Mouse (Mus musculus) heart, embryonic 12.5 days (tissue): Measurements from ENCODE around the gene Cnr2. TPM values are rescaled to one million over a fixed set of nuclear protein-coding genes. Genes with fewer than 3 reads are reported as not detected.
A peak's percentile ranks its signal among the peaks of the same experiment; 100 is the strongest.

ENCODE experiments used
- ATAC-seq: fragments of 200-750 bp; cut with Nextera tagmentation; 2 replicates; pipeline ENCODE4 v1.8.0; 2017; ENCODE audit warnings: moderate TSS enrichment, moderate library complexity; ENCODE audit not compliant: insufficient number of reproducible peaks, low FRiP score
- H3K27ac ChIP-seq: fragments of 300-500 bp; sonication (generic); 2 replicates; pipeline ENCODE4 v1.5.1; 2016; ENCODE audit warnings: mild to moderate bottlenecking, moderate library complexity; ENCODE audit not compliant: poor library complexity, severe bottlenecking
- H3K27me3 ChIP-seq: fragments of 300-500 bp; sonication (generic); replicated peaks from 2 replicates; pipeline ENCODE4 v1.6.1; 2016; ENCODE audit warnings: mild to moderate bottlenecking, moderate library complexity
- H3K36me3 ChIP-seq: fragments of 300-500 bp; sonication (generic); 2 replicates; pipeline ENCODE4 v1.6.1; 2016; ENCODE audit warnings: mild to moderate bottlenecking, moderate library complexity
- H3K4me1 ChIP-seq: fragments of 300-500 bp; sonication (generic); replicated peaks from 2 replicates; pipeline ENCODE4 v1.6.1; 2016; ENCODE audit warnings: mild to moderate bottlenecking
- H3K4me2 ChIP-seq: fragments of 300-500 bp; sonication (generic); 2 replicates; pipeline ENCODE4 v1.6.1; 2016; ENCODE audit warnings: mild to moderate bottlenecking, moderate library complexity
- H3K4me3 ChIP-seq: fragments of 300-500 bp; sonication (generic); 2 replicates; pipeline ENCODE4 v1.5.1; 2016; ENCODE audit warnings: mild to moderate bottlenecking
- H3K9ac ChIP-seq: fragments of 300-500 bp; sonication (generic); 2 replicates; pipeline ENCODE4 v1.6.1; 2016; ENCODE audit warnings: mild to moderate bottlenecking, moderate library complexity
- H3K9me3 ChIP-seq: fragments of 300-500 bp; sonication (generic); replicated peaks from 2 replicates; pipeline ENCODE4 v1.6.1; 2016; ENCODE audit warnings: mild to moderate bottlenecking, moderate library complexity
- WGBS: fragments of 180-500 bp; shearing (Covaris S2); methylation state at CpG from one replicate; pipeline ENCODE4 v1.1.7; 2016; 5-methylcytosine and 5-hydroxymethylcytosine counted together
- polyA plus RNA-seq: library from polyadenylated mRNA; unstranded; fragments of >200 nt; fragmentation: Nextera tagmentation; extraction: Ambion mirVana; gene quantifications from 2 replicates; pipeline ENCODE4 v1.2.1, GENCODE M21; 2016

The Cnr2 gene
- polyA plus RNA-seq, 1 experiment from 2014 or later, result 0.70 TPM

- no peaks in the 10 kb centered on the region for H3K36me3 ChIP-seq
- 74% methylated on average over 7 of the region's 7 CpGs for WGBS
- no peaks in the 10 kb centered on the region; the same call in 1 of the 2 replicates for H3K27me3 ChIP-seq
- no peak overlapping the region for H3K4me2 ChIP-seq
- H3K4me1 ChIP-seq, result peaks cover 6% of the 10 kb centered on the region
- no peak overlapping the region for H3K27ac ChIP-seq
- no peak overlapping the region for H3K4me3 ChIP-seq
- no peaks in the 10 kb centered on the region; the same call in 1 of the 2 replicates for H3K9me3 ChIP-seq
- no peak for ATAC-seq
- no peak overlapping the region for H3K9ac ChIP-seq
Measured at GRCm38 (mm10) chr4:135889146-135889883, 5.9 kb upstream of the Cnr2 start.

GRCm38 (mm10) chr4:135889884-135890283 lies 5.3 kb upstream of the Cnr2 start:
- 4% methylated on average over 4 of the region's 4 CpGs for WGBS
- Histone ChIP-seq H3K36me3 (no peaks in the 10 kb centered on the region), H3K4me2 (no peak overlapping the region), H3K4me1 (peaks cover 7% of the 10 kb centered on the region), H3K4me3 (no peak overlapping the region), H3K27me3 (no peaks in the 10 kb centered on the region; the same call in 1 of the 2 replicates), H3K27ac (no peak overlapping the region), H3K9me3 (no peaks in the 10 kb centered on the region; the same call in 1 of the 2 replicates), H3K9ac (no peak overlapping the region)
- peak; percentile 68; the same call in 1 of the 2 replicates for ATAC-seq

GRCm38 (mm10) chr4:135891539-135891938 lies 3.7 kb upstream of the Cnr2 start:
- H3K36me3 ChIP-seq, result no peaks in the 10 kb centered on the region
- ATAC-seq, result no peak
- no peak overlapping the region for H3K27ac ChIP-seq
- no peak overlapping the region for H3K9ac ChIP-seq
- no peak overlapping the region for H3K4me3 ChIP-seq
- H3K27me3 ChIP-seq, result no peaks in the 10 kb centered on the region; the same call in 1 of the 2 replicates
- peaks cover 15% of the 10 kb centered on the region for H3K4me1 ChIP-seq
- 90% methylated on average over 2 of the region's 2 CpGs for WGBS
- no peak overlapping the region for H3K4me2 ChIP-seq
- H3K9me3 ChIP-seq, result no peaks in the 10 kb centered on the region; the same call in 1 of the 2 replicates

- Histone ChIP-seq H3K4me1 (peaks cover 15% of the 10 kb centered on the region), H3K9me3 (no peaks in the 10 kb centered on the region; the same call in 1 of the 2 replicates), H3K4me3 (no peak overlapping the region), H3K36me3 (no peaks in the 10 kb centered on the region), H3K27me3 (no peaks in the 10 kb centered on the region; the same call in 1 of the 2 replicates), H3K9ac (no peak overlapping the region), H3K27ac (no peak overlapping the region), H3K4me2 (no peak overlapping the region)
- 16% methylated on average over 4 of the region's 4 CpGs for WGBS
- ATAC-seq, result peak; percentile 16; the same call in 1 of the 2 replicates
Measured at GRCm38 (mm10) chr4:135892884-135893283, 2.3 kb upstream of the Cnr2 start.

GRCm38 (mm10) chr4:135896157-135896556 lies 963 bp downstream of the Cnr2 start:
- Histone ChIP-seq H3K9me3 (no peaks in the 10 kb centered on the region; the same call in 1 of the 2 replicates), H3K9ac (no peak overlapping the region), H3K4me2 (no peak overlapping the region), H3K36me3 (no peaks in the 10 kb centered on the region), H3K27ac (no peak overlapping the region), H3K27me3 (no peaks in the 10 kb centered on the region; the same call in 1 of the 2 replicates), H3K4me3 (no peak overlapping the region), H3K4me1 (peaks cover 23% of the 10 kb centered on the region)
- no peak for ATAC-seq
- WGBS, result 70% methylated on average over 6 of the region's 6 CpGs

GRCm38 (mm10) chr4:135898380-135899049 lies 3.3 kb downstream of the Cnr2 start:
- Histone ChIP-seq H3K4me2 (peak overlapping the region; percentile 32; the same call in 1 of the 2 replicates), H3K9ac (0 out of 2 replicates have a peak overlapping the region, but pooled peaks have one; percentile 36), H3K4me1 (peaks cover 17% of the 10 kb centered on the region), H3K36me3 (no peaks in the 10 kb centered on the region), H3K27me3 (no peaks in the 10 kb centered on the region; the same call in 1 of the 2 replicates), H3K4me3 (no peak overlapping the region), H3K9me3 (no peaks in the 10 kb centered on the region; the same call in 1 of the 2 replicates), H3K27ac (peak overlapping the region; percentile 11)
- peak; percentile 82 for ATAC-seq
- WGBS, result 24% methylated on average over 9 of the region's 9 CpGs

GRCm38 (mm10) chr4:135899050-135899448 lies 3.9 kb downstream of the Cnr2 start:
- no peak overlapping the region for H3K4me2 ChIP-seq
- H3K9ac ChIP-seq, result no peak overlapping the region
- H3K4me3 ChIP-seq, result no peak overlapping the region
- no peaks in the 10 kb centered on the region; the same call in 1 of the 2 replicates for H3K9me3 ChIP-seq
- peaks cover 17% of the 10 kb centered on the region for H3K4me1 ChIP-seq
- ATAC-seq, result no peak
- no peak overlapping the region for H3K27ac ChIP-seq
- H3K27me3 ChIP-seq, result peaks cover 2% of the 10 kb centered on the region; the same call in 1 of the 2 replicates
- no peaks in the 10 kb centered on the region for H3K36me3 ChIP-seq
- WGBS, result 84% methylated on average over 7 of the region's 7 CpGs

GRCm38 (mm10) chr4:135900008-135900407 lies 4.8 kb downstream of the Cnr2 start:
- Histone ChIP-seq H3K4me3 (no peak overlapping the region), H3K36me3 (no peaks in the 10 kb centered on the region), H3K4me2 (no peak overlapping the region), H3K27ac (no peak overlapping the region), H3K4me1 (peaks cover 15% of the 10 kb centered on the region), H3K9me3 (no peaks in the 10 kb centered on the region), H3K27me3 (0 out of 2 replicates have a peak, but pooled peaks cover 6% of the 10 kb centered on the region), H3K9ac (no peak overlapping the region)
- no peak for ATAC-seq
- 80% methylated on average over 5 of the region's 5 CpGs for WGBS

GRCm38 (mm10) chr4:135902606-135903242 lies 7.5 kb downstream of the Cnr2 start:
- Histone ChIP-seq H3K4me3 (no peak overlapping the region), H3K36me3 (no peaks in the 10 kb centered on the region), H3K4me1 (peaks cover 7% of the 10 kb centered on the region), H3K9me3 (no peaks in the 10 kb centered on the region; the same call in 1 of the 2 replicates), H3K4me2 (no peak overlapping the region), H3K27me3 (0 out of 2 replicates have a peak, but pooled peaks cover 6% of the 10 kb centered on the region), H3K9ac (no peak overlapping the region), H3K27ac (no peak overlapping the region)
- WGBS, result 83% methylated on average over 4 of the region's 4 CpGs
- no peak for ATAC-seq

- H3K9me3 ChIP-seq, result no peaks in the 10 kb centered on the region; the same call in 1 of the 2 replicates
- ATAC-seq, result no peak
- H3K4me2 ChIP-seq, result no peak overlapping the region
- peaks cover 7% of the 10 kb centered on the region for H3K4me1 ChIP-seq
- WGBS, result 74% methylated on average over 1 of the region's 1 CpGs
- no peak overlapping the region for H3K27ac ChIP-seq
- H3K27me3 ChIP-seq, result 0 out of 2 replicates have a peak, but pooled peaks cover 6% of the 10 kb centered on the region
- H3K4me3 ChIP-seq, result no peak overlapping the region
- H3K9ac ChIP-seq, result no peak overlapping the region
- H3K36me3 ChIP-seq, result no peaks in the 10 kb centered on the region
Measured at GRCm38 (mm10) chr4:135904810-135905209, 9.6 kb downstream of the Cnr2 start.
